Mouse (Mus musculus): Measurements from ENCODE around the gene Mgme1.

Gene Mgme1

DNA sequence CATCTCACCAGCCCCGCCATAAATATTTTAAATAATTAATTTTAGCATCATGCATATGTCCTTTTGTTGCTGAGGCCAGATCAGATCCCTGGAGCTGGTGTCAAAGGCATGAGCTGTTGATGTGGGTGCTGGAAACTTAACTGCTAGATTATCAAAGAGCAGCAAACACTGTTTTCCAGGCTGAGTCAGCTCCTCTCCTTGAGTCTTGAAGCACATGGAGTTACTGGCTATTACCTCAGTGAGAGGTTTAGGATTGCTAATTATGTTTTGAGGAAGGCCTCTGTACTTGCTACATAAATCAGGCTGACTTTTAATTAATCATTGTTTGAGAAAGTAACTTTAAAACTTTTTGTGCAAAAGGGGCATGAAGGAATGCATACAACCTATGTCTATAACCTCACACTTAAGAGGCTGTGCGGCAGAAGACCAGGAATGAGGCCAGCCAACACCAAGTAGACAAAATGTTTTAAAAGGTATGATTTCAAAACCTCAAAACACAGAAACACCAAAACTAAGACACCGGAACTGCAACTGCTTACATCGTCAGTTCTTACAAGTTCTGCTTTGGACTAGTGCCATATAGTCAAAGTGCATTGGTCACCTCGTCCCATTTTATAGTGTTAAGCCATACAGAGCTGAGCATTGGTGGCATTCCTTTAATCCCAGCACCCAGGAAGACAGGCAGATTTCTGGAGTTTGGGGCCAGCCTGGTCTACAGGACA is 5.9 kb upstream of the Mgme1 start:
- DNase-seq (ENCODE audit: extremely low read depth, low read depth), result no peak

DNA sequence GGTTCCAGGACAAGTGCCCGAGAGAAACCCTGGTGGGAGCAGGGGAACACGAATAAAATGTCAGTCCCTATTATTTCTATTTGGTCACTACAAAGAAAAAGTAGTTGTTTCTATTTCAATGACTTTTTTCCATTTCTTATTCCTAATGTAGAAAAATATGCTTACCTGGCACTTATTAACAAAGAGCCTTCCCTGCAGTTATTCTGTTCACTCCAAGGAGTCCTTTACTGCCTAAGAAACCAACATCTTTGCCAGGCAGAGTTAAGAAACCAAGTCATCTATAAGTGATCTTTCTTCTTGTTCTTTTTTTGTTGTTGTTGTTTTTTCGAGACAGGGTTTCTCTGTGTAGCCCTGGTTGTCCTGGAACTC is 5.4 kb upstream of the Mgme1 start:
- DNase-seq (ENCODE audit: extremely low read depth, low read depth), result no peak

DNA sequence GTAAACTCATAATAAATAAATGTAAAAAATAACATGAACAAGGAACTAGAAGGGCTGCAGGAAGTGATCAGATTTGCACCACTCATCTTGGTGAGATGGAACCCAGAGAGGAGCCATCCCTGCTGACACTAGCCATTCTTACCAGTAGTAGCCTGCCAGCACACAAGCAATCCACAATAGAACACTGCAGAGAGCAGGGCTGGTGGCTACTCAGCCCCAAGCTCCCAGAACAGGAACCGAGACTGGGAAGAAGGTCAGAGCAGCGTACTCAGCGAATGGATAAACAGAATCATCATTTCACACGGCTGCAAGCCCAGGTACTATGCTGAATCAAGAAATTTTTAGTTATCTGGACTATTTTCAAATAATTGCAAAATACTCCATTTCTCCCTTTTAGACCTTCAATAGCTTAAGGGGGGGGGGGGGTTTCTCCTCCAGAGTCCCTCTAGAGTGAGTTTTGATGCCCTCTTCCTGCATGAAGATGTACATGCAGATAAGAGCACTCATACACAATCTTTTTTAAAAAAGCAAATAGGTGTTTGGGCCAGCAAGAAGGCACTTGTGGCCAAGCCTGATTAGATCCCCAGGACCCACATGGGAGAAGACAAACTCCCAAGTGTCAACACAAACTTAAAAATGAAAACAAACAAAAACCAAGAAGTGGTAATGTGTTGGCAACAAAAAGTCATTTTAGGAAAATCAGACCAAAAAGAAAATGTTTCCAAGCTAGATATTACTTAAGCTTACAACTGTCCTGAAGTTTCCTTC is 4.4 kb upstream of the Mgme1 start:
- DNase-seq (ENCODE audit: extremely low read depth, low read depth), result no peak

DNA sequence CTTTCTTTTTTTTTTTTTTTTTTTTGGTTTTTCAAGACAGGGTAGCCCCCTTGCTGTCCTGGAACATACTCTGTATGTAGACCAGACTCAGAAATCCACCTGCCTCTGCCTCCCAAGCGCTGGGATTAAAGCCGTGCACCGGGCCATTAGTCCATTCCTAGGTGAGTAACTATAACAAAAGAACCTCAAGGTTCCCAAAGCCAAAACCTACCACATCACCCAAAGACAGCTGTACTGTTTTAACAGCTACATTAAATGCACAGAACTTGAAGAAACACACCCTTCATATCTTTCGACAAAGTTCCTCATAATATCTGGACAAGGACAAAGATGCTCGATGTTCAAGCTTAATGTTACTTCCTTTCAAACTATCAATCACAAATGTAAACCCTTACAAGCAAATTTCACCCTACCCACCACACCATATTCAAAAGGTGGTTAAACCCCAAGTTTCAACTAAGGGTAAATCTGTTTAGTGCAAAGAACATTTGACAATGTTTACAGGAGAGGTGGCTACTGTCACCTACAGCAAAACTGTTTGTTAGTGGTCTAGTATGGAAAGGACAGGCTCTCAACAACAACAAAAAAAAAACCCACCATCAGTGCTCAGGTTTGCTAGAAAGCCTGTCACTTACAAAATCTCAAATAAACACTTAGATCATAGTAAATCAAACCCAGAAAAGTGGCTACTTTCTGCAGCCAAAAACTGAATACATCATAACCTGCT is 3.3 kb upstream of the Mgme1 start:
- DNase-seq (ENCODE audit: extremely low read depth, low read depth), result no peak

DNA sequence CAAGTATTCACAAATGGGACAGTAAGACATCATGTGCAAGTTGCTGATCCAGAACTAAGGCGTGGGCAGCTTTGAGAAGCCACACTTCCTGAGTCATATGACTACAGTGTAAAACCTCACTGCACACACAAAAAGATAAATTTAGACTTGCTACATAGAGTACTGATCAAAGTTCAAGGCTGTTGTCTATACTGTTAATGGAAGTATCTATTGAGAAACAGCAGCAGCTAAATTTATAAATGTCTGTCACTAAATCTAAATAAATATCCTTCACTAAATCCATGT is 2.8 kb upstream of the Mgme1 start:
- DNase-seq (ENCODE audit: extremely low read depth, low read depth), result no peak

DNA sequence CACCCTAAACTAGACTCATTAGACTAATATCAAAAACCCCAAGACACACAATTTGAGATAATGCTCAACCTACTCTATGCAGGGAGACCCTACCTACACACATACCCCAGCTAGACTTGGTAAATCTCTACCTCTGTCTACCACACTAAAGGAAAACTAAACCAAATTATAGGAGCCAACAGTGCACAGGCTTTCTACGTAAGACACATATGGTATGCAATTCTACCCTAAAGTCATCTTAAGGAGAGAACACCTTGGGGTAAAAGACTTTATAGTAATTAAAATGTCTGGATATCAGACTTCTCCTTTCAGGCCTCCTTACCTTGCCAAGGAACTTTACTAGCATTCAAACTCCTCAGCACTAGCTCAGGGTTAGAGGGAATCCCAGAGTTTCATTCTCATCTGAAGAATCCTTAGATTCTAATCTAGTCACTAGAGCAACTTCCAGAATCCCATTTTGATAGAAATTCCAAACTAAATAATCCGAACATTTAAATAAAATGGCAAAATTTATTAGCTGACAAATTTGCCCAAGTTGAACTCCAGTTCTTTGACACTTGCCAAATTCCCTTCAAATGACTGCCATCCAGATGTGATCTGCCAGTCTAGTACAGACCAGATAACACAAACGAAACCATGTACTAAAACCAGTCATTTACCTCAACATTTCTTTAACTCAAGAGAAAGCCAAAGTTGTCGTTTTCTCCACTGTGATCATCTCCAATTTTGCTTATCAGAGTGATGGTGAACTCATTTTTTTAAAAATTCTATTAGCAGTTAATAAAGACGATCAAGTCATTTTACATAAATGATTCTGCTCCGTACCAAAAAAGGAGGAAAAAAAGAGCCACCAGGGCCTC is 1.8 kb upstream of the Mgme1 start:
- DNase-seq (ENCODE audit: extremely low read depth, low read depth), result no peak

DNA sequence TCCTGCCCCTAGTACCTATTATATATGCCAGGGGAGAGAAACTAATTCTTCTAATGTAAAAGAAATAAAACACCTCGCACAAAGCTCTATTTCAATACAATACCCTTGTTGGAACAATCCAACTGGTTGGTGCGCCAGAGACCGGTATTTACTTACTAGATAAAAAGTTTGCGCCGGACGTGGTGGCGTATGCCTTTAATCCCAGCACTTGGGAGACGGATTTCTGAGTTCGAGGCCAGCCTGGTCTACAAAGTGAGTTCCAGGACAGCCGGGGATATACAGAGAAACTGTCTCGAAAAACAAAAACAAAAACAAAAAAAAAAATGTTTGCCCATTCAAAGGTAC is 1.2 kb upstream of the Mgme1 start:
- DNase-seq (ENCODE audit: extremely low read depth, low read depth), result no peak

DNA sequence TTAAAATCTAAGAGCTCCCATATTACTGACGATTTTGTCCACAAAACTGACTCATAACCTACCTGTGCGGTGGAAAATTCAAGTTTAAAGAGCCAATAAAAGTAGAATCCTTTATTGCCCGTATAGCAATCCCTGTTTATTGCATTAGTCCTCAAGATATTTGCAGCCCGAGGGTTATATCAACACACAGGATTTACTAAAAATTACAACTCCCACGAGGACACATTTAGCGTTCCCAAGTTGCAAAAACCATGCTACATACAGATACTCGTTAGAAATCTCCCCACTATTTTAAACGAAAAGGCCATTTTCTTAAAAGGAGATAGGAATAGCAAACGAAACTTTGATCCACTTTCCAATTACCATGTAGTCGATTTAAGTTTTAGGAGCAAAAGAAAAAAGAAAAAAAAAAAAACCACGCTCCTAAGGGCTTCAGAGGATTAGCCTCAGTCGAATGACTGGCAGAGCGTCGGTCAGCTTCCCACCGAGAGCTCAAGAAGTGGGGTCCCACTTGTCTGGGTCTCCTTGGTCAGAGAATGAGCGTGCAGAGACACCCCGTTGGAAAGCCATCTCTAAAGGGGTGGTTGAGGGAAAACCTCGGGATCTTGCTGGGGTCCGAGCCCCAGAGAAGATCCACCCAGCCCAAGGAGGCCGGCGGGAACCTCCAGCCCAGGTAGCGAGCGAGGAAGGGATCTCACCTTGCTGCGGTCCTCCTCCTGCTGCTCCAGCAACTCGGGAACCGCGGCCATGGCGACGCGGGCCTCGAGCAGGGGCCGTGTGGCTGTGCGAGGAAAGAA is 586 bp upstream of the Mgme1 start:
- DNase-seq (ENCODE audit: extremely low read depth, low read depth), result no peak

DNA sequence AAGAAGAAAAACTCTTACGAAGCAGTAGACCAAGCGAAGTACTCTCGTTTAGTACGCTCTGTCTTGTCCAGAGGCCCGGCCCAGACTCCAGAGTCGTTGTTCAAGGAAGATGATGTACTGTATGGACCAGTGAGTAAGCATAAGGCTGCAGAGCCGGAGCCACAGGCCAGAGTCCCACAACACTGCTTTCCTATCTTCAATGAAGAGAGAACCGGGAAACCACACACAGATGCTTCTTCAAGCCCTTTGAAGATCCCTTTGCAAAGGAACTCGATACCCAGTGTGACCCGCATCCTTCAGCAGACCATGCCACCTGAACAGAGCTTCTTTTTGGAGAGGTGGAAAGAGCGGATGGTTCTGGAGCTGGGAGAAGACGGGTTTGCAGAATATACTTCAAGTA is 1.6 kb downstream of the Mgme1 start:
- DNase-seq (ENCODE audit: extremely low read depth, low read depth), result peak; percentile 65

DNA sequence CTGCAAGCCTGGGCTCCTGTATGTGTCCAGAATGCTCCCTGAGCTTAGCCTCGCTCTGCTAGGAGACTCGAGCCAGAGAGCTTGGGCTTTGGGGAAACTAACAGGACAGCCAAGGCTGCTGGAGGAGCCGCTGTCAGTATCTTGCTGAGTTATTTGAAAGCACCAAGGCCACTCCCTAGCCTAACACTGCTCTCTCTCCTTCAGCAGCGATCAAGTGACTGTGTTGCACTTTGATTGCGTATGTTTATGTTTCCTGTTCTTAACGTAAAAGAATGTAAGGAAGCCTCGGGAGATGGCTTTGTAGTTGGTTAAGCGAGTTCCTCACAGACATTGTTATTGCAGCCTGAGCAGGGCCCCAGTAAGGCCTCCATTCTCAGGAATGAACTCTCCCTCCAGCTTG is 4.3 kb downstream of the Mgme1 start:
- DNase-seq (ENCODE audit: extremely low read depth, low read depth), result no peak

DNA sequence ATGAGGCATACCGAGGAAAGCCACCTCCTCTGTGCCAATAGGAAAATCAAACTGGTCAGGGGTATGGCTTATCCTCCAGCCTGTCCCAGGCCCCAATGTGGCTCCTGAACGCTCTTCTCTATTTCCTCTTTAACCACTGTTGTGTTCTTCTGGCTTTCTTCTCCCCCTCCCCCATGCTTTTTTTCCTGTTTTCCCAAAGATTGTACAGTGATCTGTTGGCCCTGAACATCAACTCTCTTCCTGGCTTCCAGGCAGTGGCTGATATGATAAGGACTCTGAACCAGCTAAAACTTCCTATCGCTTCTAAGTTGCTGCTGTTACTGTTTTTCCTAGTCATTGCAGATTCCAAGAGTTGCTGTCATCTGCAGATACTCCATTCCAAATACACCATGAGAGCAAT is 6.4 kb downstream of the Mgme1 start:
- DNase-seq (ENCODE audit: extremely low read depth, low read depth), result no peak

DNA sequence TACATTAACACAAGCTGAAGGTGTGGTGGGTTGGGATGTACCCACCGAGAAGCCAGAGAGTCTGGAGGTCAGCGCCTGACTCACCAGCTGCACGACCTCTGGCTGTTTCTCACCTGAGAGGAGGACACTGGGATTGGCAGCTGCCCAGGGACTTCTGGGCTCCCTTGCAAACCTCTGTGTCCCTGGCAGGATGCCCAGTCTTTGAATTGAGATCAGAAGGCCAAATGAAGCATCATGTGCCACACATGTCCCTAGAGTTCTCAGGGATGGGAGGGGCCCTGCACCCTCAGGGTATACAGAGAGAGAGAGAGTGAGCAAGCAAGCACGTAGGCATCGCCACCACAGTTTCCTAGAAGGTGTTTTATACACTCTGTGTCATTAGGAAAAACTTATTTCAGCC is 9.3 kb downstream of the Mgme1 start:
- no peak for DNase-seq (ENCODE audit: extremely low read depth, low read depth)

DNA sequence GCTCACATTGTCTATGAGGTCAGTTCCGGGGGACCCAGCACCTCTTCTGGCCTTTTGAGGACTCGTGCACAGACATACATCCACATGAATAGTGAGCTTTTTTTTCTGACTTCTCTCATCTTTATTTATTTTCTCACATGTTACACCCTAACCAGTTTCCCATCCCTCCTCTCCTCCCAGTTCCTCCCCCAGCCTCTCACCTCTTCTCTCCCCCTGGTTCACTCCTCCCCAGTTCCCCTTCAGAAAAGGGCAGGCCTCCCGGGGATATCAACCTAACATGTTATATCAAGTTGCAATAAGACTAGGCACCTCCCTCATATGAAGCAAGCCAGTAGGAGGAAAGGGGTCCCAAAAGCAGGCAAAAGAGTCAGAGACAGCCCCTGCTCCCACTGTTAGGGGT is 10.1 kb downstream of the Mgme1 start:
- DNase-seq (ENCODE audit: extremely low read depth, low read depth), result no peak

DNA sequence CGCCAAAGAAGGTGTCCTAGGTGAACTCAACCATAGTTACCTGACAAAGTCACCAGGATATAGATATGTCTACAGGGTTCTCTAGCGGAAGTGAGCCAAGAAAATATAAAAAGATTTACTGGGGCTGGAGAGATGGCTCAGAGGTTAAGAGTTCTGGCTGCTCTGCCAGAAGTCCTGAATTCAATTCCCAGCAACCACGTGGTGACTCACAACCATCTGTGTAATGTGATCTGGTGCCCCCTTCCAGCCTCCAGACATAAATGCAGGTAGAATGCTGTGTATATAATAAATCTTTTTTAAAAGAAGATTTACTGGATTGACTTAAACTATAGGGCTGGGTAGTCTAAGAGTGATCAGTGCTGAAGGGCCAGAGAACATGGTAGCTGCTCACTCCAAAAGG is 11.0 kb downstream of the Mgme1 start:
- no peak for DNase-seq (ENCODE audit: extremely low read depth, low read depth)

DNA sequence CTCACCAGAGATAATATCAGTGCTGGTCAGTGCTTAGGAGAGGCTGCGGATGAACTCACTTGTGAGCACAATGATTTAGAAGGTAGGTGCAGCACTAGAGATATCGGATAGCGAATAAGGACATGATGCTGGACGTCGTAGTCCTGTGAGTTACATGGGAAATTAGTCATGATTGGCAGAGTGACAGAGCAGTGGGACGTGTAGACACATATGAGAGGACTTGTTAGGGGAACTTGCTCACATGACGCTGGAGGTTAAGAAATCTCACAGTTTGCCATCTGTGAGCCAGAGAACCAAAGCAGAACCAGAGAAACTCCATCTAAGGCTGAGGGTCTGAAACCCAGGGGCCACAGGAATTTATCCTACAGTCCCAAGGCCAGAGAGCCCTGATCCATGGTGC is 19.9 kb downstream of the Mgme1 start:
- no peak for DNase-seq (ENCODE audit: extremely low read depth, low read depth)

DNA sequence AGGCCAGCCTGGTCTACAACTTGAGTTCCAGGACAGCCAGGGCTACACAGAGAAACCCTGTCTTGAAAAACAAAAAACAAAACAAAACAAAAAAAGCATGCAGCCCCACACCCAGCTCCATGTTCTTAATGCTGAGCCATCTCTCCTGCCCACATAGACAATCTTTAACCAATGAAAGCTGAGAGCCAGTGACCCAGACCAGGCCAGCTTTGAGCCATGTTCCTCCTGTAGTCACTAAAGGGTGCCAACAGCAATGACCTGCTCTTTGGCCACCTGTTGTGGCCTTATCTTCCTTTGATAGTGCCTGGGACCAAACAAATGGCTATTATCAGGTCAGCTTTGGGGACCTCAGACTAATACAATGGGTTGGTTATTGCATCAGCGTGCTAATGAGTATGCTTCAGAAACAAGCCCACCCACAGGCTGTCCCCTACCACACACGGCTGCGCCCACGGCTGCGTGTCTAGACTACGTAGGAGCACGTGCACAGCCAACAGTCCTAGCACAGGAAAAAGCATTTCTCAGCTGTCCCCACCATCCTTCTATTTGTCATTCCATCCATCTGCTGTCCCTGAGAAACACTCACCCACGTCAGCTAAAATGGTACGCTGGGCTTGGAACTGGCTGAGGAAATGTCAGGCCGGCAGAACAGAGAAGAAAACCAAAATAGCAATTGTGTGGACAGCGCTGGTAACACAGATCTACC is 21.3 kb downstream of the Mgme1 start:
- DNase-seq (ENCODE audit: extremely low read depth, low read depth), result no peak

DNA sequence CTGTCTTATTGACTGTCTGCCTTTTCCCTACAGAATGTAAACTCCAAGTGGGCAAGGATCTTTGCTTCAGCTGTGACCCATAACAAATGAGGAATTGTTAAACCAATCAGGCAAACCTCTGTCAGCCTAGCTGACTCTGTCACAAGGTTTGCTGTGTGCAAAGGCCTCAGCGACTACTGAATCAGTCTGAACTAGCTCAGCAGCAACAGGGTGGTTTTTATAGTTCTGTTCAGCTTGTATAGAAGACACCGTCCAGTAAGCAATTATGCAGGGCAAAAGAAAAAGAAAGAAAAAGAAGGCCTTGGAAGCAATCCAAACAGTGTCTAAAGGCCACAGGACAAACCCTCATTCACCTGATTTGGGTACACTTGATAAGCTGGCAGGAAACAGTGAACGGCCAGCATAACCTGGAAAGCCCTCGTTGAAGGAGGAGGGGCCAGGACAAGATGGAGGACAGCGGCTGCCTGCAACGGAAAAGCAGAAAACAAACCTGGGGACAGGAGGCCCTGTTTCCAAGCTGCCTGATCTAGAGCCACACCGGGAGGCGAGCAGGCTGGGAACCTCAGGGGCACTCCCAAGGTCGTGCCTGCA is 24.8 kb downstream of the Mgme1 start:
- DNase-seq (ENCODE audit: extremely low read depth, low read depth), result no peak

DNA sequence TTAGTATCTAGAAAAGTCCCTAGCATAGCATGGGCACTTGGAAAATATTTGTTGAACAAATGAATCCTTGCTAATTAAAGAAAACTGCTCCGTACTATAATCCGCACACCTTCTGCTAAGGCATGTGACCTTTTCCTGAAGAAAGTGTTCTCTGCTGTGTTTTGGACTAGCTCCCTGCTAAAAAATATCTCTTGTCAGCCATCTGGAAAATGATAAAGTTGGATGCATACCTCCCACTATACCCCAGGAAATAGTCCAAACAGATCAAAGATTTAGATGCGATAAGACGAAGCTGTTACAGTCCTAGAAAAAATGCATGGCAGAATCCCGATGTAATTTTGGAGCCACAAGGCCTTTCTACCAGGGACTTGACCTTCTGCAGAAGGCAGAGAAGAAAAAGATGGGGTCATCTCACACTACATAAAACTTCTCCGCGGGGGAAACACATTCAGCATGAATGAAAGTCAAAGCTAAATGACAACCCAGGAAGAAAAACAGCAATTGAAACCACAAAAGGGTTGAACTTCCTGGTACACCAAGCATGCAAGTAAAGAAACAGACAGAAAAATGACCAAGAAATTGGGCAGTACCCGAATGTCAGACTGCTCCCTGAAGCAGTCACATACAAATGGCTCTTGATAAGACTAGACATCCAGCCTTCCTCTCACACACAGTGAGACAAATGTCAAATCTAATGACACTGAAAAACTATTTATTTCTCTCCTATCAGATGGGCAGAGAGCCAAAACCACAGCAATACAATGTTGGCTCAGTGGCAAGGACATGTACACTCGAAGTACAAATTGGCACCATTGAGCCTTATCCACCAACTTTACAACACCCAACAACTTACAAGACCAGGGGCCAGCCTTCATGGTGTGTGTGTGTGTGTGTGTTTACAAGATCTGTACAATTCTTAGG is 29.5 kb downstream of the Mgme1 start:
- DNase-seq (ENCODE audit: extremely low read depth, low read depth), result peak; percentile 36

DNA sequence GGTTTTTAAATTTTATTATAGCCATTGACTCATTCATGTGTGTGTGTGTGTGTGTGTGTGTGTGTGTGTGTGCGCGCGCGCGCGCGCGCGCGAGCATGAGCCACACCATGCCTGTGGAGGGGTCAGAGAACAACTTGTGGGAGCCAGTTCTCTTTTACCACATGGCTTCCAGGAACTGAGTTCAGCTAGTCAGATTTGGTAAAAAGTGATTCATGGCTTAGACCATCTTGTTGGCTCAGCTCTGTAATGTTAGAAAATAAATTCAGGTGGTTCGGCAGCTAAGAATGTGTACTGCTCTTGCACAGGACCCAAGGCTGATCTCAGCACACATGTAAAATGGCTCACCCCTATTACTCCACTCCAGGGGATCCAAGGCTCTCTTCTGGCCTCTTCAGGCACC is 30.6 kb downstream of the Mgme1 start:
- DNase-seq (ENCODE audit: extremely low read depth, low read depth), result no peak
